Mouse (Mus musculus) forelimb bud, embryonic 11.5 days (tissue): ENCODE measurements around the gene Kcnrg.
A peak's percentile ranks its signal among the peaks of the same experiment; 100 is the strongest.

Source experiments
- DNase-seq: peaks from one replicate; pipeline ENCODE4 v3.0.0-alpha.2; 2012; ENCODE audit warnings: low read depth, low spot score

Kcnrg gene

GRCm38 (mm10) chr14:61645547-61645946 lies 38.3 kb downstream of the Kcnrg start:
- DNase-seq: no peak

- peak; percentile 47 for DNase-seq
Measured at GRCm38 (mm10) chr14:61647182-61647880, 40.1 kb downstream of the Kcnrg start.

DNA sequence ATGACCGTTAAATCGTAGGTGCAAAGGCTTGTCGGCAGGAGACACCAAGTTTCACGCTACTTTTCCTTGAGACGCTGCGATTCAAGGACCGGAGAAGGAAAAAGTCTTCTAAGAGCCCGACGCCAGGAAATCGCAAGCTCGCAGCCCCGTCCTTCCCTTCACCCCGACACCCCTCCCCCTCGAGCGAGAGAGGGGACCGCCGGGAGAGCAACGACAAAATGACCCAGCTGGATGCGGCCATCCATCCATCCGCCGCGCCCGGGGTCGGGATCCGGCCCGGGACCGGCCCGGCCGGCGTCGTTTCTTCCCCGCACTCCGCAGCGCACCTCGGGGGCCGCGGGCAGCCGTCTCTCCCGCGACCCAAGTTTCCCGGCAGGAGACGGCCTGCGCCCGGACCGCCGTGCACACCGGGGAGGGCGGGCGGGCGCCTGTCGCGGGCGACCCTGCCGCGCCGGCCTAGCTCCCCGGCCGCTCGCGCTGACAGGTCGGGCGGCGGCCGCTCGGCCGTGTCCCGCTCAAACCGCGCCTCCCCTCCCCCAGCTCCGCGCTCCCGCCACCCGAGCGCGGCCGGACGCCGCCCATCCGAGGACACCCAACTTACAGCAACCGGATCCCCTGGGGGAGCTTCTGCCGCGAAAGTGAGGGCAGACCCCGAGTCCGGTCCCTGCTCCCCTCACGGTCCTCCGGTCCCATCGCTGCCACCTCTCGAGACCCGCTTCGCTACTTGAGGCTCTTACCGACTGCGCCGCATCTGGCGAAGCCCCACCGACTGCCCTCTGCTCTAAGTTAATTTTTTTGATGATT lies 40.8 kb downstream of the Kcnrg start:
- DNase-seq: peak; percentile 25

DNA sequence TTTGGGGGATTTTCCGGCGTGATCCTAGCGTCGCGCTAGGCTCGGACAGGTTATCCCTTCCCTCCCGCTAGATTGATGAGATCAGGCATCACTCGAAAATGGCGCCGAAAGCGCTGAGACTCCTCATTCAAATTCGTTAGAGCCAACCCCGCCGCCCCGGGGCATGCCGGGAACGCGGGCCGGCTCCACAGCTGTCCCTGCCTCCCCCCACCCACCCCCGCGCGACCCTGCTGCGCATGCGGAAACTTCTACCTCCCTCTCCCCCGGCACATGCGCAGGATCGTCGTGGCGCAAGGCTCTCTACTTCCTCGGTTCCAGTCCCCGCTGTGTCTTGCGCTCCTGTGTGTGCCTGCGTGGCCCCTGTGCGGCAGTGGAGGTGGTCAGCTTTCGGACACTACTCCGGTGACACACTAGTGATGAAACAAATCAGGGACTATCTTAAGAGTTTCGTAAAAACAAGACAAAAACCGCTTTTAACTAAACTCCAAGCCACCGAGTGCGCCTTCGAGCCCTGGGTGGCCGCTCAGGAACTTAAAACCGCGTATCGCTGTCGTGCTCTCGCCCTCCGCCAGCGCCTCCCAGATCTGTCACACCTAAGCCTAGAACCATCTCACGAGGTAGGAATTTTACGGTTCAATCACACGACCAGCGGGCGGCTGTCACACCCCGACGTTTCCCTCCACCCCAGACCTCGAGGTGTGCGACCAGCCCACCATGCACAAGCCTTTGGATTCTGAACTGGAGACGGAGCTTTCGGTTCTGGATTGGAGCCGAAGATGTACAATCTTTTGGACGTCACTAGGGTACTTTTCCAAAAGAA lies 41.6 kb downstream of the Kcnrg start:
- peak; percentile 98 for DNase-seq

- peak; percentile 51 for DNase-seq
Measured at GRCm38 (mm10) chr14:61650291-61650960, 43.2 kb downstream of the Kcnrg start.

GRCm38 (mm10) chr14:61656469-61656868 lies 49.2 kb downstream of the Kcnrg start:
- no peak for DNase-seq

DNA sequence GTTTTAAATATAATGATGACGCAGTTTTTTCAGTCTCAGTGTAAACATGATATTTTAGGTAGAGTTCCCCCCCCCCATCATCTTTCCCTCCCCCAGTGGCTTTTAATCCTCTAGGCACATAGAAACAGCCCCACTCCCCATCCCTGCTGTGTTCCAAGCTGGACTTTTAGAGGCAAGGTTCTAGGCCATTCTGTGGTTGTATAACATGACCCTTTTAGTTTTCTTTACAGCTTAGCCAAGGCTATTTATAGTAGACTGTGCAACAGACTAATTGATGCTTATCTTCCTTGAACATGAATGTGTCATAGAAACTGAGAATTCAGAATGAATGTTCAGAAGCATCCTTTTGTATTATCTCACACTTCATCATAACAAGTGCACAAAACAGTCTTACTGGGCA lies 54.2 kb downstream of the Kcnrg start:
- DNase-seq: no peak

DNA sequence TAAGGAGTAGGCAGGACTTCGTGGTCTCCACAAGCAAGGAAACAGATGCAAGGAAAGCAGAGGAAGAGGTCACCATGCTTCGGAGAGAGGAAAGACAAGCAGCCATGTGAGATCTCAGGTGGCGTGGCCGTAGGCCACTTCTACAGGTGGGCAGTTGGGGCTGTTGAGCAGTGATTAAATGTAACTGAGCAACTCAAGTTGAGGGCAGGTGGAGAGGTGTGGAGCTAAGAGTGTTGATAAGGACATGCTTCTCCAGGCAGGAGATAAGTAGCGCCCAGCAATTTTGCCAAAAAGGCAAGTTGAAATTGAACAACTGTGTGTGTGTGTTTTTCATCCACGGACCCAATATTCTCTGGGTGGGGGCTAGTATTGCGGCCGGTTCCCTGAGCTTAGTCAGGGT lies 55.0 kb downstream of the Kcnrg start:
- no peak for DNase-seq
